Mouse (Mus musculus): Measurements from ENCODE around the gene Hoxb8. TPM values are rescaled to one million over a fixed set of nuclear protein-coding genes. Genes with fewer than 3 reads are reported as not detected.

Hoxb8 gene
- total RNA-seq, 1 experiment = 0.18 TPM

DNA sequence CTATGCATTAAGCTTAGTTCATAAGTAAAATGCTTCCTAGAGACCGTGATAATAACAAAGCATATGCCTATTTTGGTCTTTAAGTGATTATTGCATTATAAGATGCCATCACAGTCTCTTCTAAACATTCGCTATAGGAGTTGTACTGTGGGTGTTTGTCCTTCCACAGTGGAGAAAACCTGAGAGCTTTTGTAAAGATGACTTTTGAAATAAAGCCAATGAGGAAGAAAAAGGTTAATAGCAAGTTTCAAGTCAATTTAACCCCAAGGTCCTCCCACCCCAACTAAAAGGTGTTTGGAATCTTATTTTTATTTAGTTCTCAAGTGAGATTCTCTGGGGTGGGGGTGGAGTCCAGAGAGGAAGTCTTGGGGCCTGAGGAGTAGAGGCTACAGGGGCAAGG, 31.4 kb downstream of the Hoxb8 start:
- Histone ChIP-seq H3K4me3 (ENCODE audit: insufficient read depth in 1 of 2, low read depth in 1 of 2, low read length in 2 of 2, poor library complexity in 1 of 2, severe bottlenecking in 1 of 2) (no peak overlapping the region), H3K9ac (ENCODE audit: insufficient read depth, low read depth, low read length, poor library complexity, severe bottlenecking) (no peak overlapping the region)
- DNase-seq (ENCODE audit: low read depth, low spot score) = no peak

DNA sequence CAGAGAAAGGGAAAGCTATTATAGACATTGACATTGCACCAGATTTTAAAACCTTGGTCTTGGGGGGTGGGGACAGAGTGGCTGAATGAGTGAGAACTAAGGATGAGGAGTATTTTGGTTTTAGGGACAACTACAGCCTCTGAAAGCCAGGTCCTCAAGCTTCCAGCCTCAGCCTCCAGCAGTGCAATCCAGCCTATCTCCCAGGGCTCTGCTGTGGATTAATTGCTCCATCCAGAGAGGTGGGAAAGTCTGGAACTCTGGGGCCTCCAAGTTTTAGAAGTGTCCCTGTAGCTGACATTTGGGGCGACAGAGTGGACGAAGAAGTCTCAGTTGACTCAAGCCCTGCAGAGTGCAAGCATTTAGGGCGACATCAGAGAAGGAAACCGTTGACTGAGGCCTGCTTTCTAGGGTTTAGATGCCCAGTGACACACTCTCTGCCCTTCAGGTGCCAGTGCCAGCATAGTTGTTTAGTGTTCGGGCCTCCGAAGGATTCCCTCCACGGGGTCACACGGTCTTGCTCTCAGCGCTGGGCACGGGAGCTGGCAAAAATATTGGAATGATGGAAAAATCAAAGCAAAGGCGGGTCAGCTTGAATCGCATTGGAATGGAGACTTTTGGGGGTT, 32.2 kb downstream of the Hoxb8 start:
- TF ChIP-seq ZC3H11A (IDR thresholded peaks at IDR 0.05; ENCODE audit: borderline replicate concordance, low read depth, low read length) = no peak
- no peak for TF ChIP-seq ZNF384 (IDR thresholded peaks at IDR 0.05; ENCODE audit: low read depth, low read length)
- TF ChIP-seq CHD2 (IDR thresholded peaks at IDR 0.05; ENCODE audit: low read depth, low read length) = no peak
- no peak for TF ChIP-seq MAFK (IDR thresholded peaks at IDR 0.05; ENCODE audit: insufficient read depth, low read depth, low read length)
- TF ChIP-seq HCFC1 (IDR thresholded peaks at IDR 0.05; ENCODE audit: borderline replicate concordance, insufficient read depth, low read length) = no peak
- no peak for DNase-seq (ENCODE audit: low read depth, low spot score)
- H3K27ac ChIP-seq (ENCODE audit: insufficient read depth, low read depth, low read length, poor library complexity, severe bottlenecking) = no peak overlapping the region
- in situ Hi-C loops (cut with MboI; ENCODE audit: low sequenced_read_pairs in 2 of 2, unreplicated experiment in 2 of 2) = no loop called here
- peaks cover 0 to 6% of the 10 kb centered on the region in 2 experiments; a peak in 2 of 4 replicates for H3K4me1 ChIP-seq (ENCODE audit: control insufficient read depth in 2 of 2, insufficient read depth in 2 of 2, low read length in 2 of 2, poor library complexity in 1 of 2)
- H3K4me3 ChIP-seq (ENCODE audit: insufficient read depth in 1 of 2, low read depth in 1 of 2, low read length in 2 of 2, poor library complexity in 1 of 2, severe bottlenecking in 1 of 2) = no peak overlapping the region
- H3K9ac ChIP-seq (ENCODE audit: insufficient read depth, low read depth, low read length, poor library complexity, severe bottlenecking) = no peak overlapping the region
- no peaks in the 10 kb centered on the region for H3K9me3 ChIP-seq (ENCODE audit: control insufficient read depth, insufficient read depth, low read depth, low read length)
- H3K36me3 ChIP-seq (ENCODE audit: control insufficient read depth, insufficient read depth, low read length, poor library complexity, severe bottlenecking) = no peaks in the 10 kb centered on the region

More for the DNA sequence above, 31.4 kb downstream of the Hoxb8 start:
- no peak overlapping the region for H3K27ac ChIP-seq (ENCODE audit: insufficient read depth, low read depth, low read length, poor library complexity, severe bottlenecking)
- in situ Hi-C loops (cut with MboI; ENCODE audit: low sequenced_read_pairs in 2 of 2, unreplicated experiment in 2 of 2) = no loop called here
- H3K36me3 ChIP-seq (ENCODE audit: control insufficient read depth, insufficient read depth, low read length, poor library complexity, severe bottlenecking) = no peaks in the 10 kb centered on the region
- TF ChIP-seq ZC3H11A (IDR thresholded peaks at IDR 0.05; ENCODE audit: borderline replicate concordance, low read depth, low read length) (no peak), MAFK (IDR thresholded peaks at IDR 0.05; ENCODE audit: insufficient read depth, low read depth, low read length) (no peak), CHD2 (IDR thresholded peaks at IDR 0.05; ENCODE audit: low read depth, low read length) (no peak), ZNF384 (IDR thresholded peaks at IDR 0.05; ENCODE audit: low read depth, low read length) (no peak), HCFC1 (IDR thresholded peaks at IDR 0.05; ENCODE audit: borderline replicate concordance, insufficient read depth, low read length) (no peak)
- H3K9me3 ChIP-seq (ENCODE audit: control insufficient read depth, insufficient read depth, low read depth, low read length) = no peaks in the 10 kb centered on the region
- peaks cover 0 to 6% of the 10 kb centered on the region in 2 experiments; a peak in 2 of 4 replicates for H3K4me1 ChIP-seq (ENCODE audit: control insufficient read depth in 2 of 2, insufficient read depth in 2 of 2, low read length in 2 of 2, poor library complexity in 1 of 2)

DNA sequence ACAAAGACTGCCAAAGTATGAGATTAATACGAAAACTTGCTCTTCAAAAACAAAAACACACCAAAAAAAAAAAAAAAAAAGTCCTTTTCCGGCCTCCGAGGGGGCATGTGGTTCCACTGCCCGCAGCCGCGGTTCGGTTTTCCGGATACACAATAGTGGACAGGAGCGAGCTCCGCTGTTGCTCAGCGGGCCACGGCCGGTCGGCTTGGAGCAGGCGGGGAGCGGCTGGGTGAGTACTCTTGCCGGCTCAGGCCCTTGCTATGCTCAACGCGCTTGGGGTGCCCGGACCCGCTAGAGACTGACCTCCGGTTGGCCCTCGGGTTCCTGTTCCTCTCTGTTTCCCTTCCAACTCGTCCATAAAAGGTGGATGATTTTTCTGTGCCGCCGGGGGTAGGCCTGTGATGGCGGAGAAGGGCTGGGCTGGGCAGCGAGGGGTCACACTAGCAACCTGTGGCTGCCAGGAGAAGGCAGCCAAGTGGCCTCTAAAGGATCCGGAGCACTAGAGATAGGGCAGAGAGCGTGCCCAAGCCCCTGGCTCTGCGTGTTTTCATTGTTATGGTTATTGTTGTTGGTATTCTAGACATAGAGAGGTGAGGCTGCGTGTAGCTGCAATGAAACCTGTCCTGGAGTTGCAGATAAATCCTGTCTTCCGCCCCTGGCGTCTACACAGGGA, 33.1 kb downstream of the Hoxb8 start:
- Histone ChIP-seq H3K27ac (ENCODE audit: insufficient read depth, low read depth, low read length, poor library complexity, severe bottlenecking) (no peak overlapping the region), H3K4me1 (ENCODE audit: control insufficient read depth in 2 of 2, insufficient read depth in 2 of 2, low read length in 2 of 2, poor library complexity in 1 of 2) (peaks cover 0 to 6% of the 10 kb centered on the region in 2 experiments; a peak in 2 of 4 replicates), H3K4me3 (ENCODE audit: insufficient read depth in 1 of 2, low read depth in 1 of 2, low read length in 2 of 2, poor library complexity in 1 of 2, severe bottlenecking in 1 of 2) (no peak overlapping the region), H3K9ac (ENCODE audit: insufficient read depth, low read depth, low read length, poor library complexity, severe bottlenecking) (no peak overlapping the region), H3K9me3 (ENCODE audit: control insufficient read depth, insufficient read depth, low read depth, low read length) (no peaks in the 10 kb centered on the region), H3K36me3 (ENCODE audit: control insufficient read depth, insufficient read depth, low read length, poor library complexity, severe bottlenecking) (no peaks in the 10 kb centered on the region)
- no peak for TF ChIP-seq ZNF384 (IDR thresholded peaks at IDR 0.05; ENCODE audit: low read depth, low read length)
- TF ChIP-seq ZC3H11A (IDR thresholded peaks at IDR 0.05; ENCODE audit: borderline replicate concordance, low read depth, low read length) = no peak
- no peak for TF ChIP-seq CHD2 (IDR thresholded peaks at IDR 0.05; ENCODE audit: low read depth, low read length)
- no peak for TF ChIP-seq HCFC1 (IDR thresholded peaks at IDR 0.05; ENCODE audit: borderline replicate concordance, insufficient read depth, low read length)
- DNase-seq (ENCODE audit: low read depth, low spot score) = no peak
- in situ Hi-C loops (cut with MboI; ENCODE audit: low sequenced_read_pairs in 2 of 2, unreplicated experiment in 2 of 2) = no loop called here

DNA sequence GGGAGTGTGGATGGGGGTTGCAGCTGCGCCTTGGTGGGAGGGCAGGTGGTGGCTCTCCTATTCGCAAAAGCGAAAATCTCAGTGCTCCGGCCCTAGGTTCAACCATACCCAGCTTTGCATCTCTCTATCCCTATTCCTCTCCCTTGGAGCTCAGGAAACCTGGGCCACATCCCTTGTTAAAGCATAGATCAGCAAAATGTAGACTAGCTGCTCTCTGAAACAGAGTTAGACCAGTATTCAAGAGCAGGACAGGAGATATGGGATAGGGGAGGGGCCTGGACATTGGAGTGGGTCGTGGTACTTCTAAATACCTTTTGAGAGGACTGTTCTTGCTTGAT, 33.6 kb downstream of the Hoxb8 start:
- no peak for DNase-seq (ENCODE audit: low read depth, low spot score)
- H3K36me3 ChIP-seq (ENCODE audit: control insufficient read depth, insufficient read depth, low read length, poor library complexity, severe bottlenecking) = no peaks in the 10 kb centered on the region
- no peak overlapping the region for H3K4me3 ChIP-seq (ENCODE audit: insufficient read depth in 1 of 2, low read depth in 1 of 2, low read length in 2 of 2, poor library complexity in 1 of 2, severe bottlenecking in 1 of 2)
- no peak overlapping the region for H3K9ac ChIP-seq (ENCODE audit: insufficient read depth, low read depth, low read length, poor library complexity, severe bottlenecking)
- in situ Hi-C loops (cut with MboI; ENCODE audit: low sequenced_read_pairs in 2 of 2, unreplicated experiment in 2 of 2) = no loop called here
- TF ChIP-seq MAFK (IDR thresholded peaks at IDR 0.05; ENCODE audit: insufficient read depth, low read depth, low read length) = no peak
- no peak for TF ChIP-seq ZNF384 (IDR thresholded peaks at IDR 0.05; ENCODE audit: low read depth, low read length)
- TF ChIP-seq HCFC1 (IDR thresholded peaks at IDR 0.05; ENCODE audit: borderline replicate concordance, insufficient read depth, low read length) = no peak
- TF ChIP-seq ZC3H11A (IDR thresholded peaks at IDR 0.05; ENCODE audit: borderline replicate concordance, low read depth, low read length) = no peak
- TF ChIP-seq CHD2 (IDR thresholded peaks at IDR 0.05; ENCODE audit: low read depth, low read length) = no peak
- no peaks in the 10 kb centered on the region for H3K9me3 ChIP-seq (ENCODE audit: control insufficient read depth, insufficient read depth, low read depth, low read length)
- peaks cover 0 to 6% of the 10 kb centered on the region in 2 experiments; a peak in 2 of 4 replicates for H3K4me1 ChIP-seq (ENCODE audit: control insufficient read depth in 2 of 2, insufficient read depth in 2 of 2, low read length in 2 of 2, poor library complexity in 1 of 2)
- no peak overlapping the region for H3K27ac ChIP-seq (ENCODE audit: insufficient read depth, low read depth, low read length, poor library complexity, severe bottlenecking)
